Mouse (Mus musculus) kidney, postnatal 0 days (tissue): ENCODE results near the gene Tssk4. TPM values are rescaled to one million over a fixed set of nuclear protein-coding genes. Genes with fewer than 3 reads are reported as not detected.

Experiments
- ATAC-seq: fragments of 200-750 bp; cut with Nextera tagmentation; replicated peaks from 2 replicates; pipeline ENCODE4 v1.8.0; 2017; ENCODE audit warnings: low read depth, moderate number of reproducible peaks, moderate TSS enrichment, moderate library complexity; ENCODE audit not compliant: low FRiP score
- DNase-seq: peaks from one replicate; pipeline ENCODE4 v3.0.0-alpha.2; 2016; ENCODE audit warnings: low spot score
- H3K27ac ChIP-seq: fragments of 300-500 bp; sonication (generic); 2 replicates; pipeline ENCODE4 v1.5.1; 2014; ENCODE audit warnings: mild to moderate bottlenecking
- H3K27me3 ChIP-seq: fragments of 300-500 bp; sonication (generic); 2 replicates; pipeline ENCODE4 v1.6.1; 2014; ENCODE audit warnings: low read length, mixed read lengths; ENCODE audit not compliant: insufficient read depth
- H3K36me3 ChIP-seq: fragments of 300-500 bp; sonication (generic); 2 replicates; pipeline ENCODE4 v1.6.1; 2014; ENCODE audit warnings: low read length, mixed read lengths; ENCODE audit not compliant: insufficient read depth
- H3K4me1 ChIP-seq: fragments of 300-500 bp; sonication (generic); replicated peaks from 2 replicates; pipeline ENCODE4 v1.6.1; 2014; ENCODE audit warnings: antibody characterized with exemption, low read length, mixed read lengths; ENCODE audit not compliant: insufficient read depth
- H3K4me2 ChIP-seq: fragments of 300-500 bp; sonication (generic); 2 replicates; pipeline ENCODE4 v1.6.1; 2014; ENCODE audit warnings: mild to moderate bottlenecking, low read length, moderate library complexity, mixed read lengths
- H3K4me3 ChIP-seq: fragments of 300-500 bp; sonication (generic); replicated peaks from 2 replicates; pipeline ENCODE4 v1.5.1; 2014; ENCODE audit warnings: low read depth, low read length
- H3K9ac ChIP-seq: fragments of 300-500 bp; sonication (generic); 2 replicates; pipeline ENCODE4 v1.6.1; 2014; ENCODE audit warnings: low read depth, low read length
- H3K9me3 ChIP-seq: fragments of 300-500 bp; sonication (generic); replicated peaks from 2 replicates; pipeline ENCODE4 v1.6.1; 2016; ENCODE audit warnings: low read length, inconsistent platforms, mixed read lengths
- CTCF ChIP-seq: IDR thresholded peaks from 2 replicates; pipeline ENCODE4 v1.5.1; 2016; ENCODE audit warnings: antibody characterized with exemption, low read depth, mild to moderate bottlenecking, moderate library complexity
- WGBS: fragments of 180-500 bp; shearing (Covaris S2); extraction: QIAGEN DNeasy Blood & Tissue Kit; methylation state at CpG from one replicate; pipeline ENCODE4 v1.1.7; 2014; 5-methylcytosine and 5-hydroxymethylcytosine counted together
- polyA plus RNA-seq: library from polyadenylated mRNA; unstranded; fragments of >200 nt; fragmentation: Nextera tagmentation; extraction: Ambion mirVana; gene quantifications from 2 replicates; pipeline ENCODE4 v1.2.1, GENCODE M21; 2015

The Tssk4 gene
- polyA plus RNA-seq, 1 experiment from 2014 or later = 0.47 TPM

DNA sequence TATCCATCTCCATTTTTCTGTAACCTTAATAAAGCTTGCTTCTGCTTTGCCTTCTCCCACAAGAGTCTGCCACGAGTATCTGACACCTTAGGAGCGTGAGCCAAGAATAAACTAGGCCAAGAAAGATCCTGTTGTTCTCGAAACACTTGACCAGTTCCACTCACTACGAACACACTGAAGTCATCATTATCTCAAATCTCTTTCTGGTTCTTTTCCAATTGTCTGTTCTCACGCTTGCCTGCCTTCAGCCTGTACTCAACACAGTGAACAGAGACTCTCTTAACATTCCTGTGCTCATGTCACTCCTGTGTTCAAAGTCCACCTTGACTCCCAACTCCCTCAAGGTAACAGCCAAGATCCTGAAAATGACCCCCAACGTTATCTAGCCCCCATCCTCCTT, 36.6 kb upstream of the Tssk4 start:
- peaks cover 21% of the 10 kb centered on the region for H3K36me3 ChIP-seq
- DNase-seq (peak; percentile 3), ATAC-seq (no peak)
- TF ChIP-seq CTCF = no peak
- WGBS = 54% methylated on average over 6 of the region's 6 CpGs
- H3K27me3 ChIP-seq = no peaks in the 10 kb centered on the region
- no peak overlapping the region for H3K27ac ChIP-seq
- no peak overlapping the region for H3K4me2 ChIP-seq
- no peak overlapping the region for H3K9ac ChIP-seq
- no peaks in the 10 kb centered on the region for H3K4me1 ChIP-seq
- no peak overlapping the region for H3K4me3 ChIP-seq
- no peaks in the 10 kb centered on the region for H3K9me3 ChIP-seq

DNA sequence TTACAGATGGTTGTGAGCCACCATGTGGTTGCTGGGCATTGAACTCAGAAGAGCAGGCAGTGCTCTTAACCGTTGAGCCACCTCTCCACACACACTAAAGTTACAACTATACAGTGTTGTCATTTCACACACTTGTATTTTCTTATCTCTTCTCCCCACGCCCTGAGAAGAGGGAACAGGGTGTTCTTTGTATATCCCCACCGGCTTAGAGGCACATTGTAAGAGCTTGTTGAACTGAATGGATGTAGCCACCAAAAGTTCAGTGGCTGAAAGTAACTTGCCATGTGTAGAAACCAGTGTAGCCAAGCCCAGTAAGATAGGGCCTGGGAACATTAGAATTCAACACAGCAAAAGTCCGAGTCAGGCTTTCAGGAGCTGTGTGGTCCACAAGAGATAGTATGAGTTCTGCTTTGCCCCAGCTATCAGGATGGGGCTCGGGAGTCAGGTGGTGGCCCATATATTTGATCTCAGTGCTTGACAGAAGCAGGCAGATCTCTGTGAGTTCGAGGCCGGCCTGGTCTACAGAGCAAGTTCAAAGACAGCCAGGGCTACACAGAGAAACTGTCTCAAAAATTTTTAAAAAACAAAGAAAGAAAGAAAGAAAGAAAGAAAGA, 35.3 kb upstream of the Tssk4 start:
- Histone ChIP-seq H3K4me1 (no peaks in the 10 kb centered on the region), H3K9ac (no peak overlapping the region), H3K27ac (no peak overlapping the region), H3K36me3 (peaks cover 9% of the 10 kb centered on the region; the same call in 1 of the 2 replicates), H3K27me3 (no peaks in the 10 kb centered on the region), H3K4me3 (no peak overlapping the region), H3K9me3 (no peaks in the 10 kb centered on the region), H3K4me2 (no peak overlapping the region)
- WGBS = 87% methylated on average over 7 of the region's 7 CpGs
- ATAC-seq (no peak), DNase-seq (no peak)
- TF ChIP-seq CTCF = no peak

DNA sequence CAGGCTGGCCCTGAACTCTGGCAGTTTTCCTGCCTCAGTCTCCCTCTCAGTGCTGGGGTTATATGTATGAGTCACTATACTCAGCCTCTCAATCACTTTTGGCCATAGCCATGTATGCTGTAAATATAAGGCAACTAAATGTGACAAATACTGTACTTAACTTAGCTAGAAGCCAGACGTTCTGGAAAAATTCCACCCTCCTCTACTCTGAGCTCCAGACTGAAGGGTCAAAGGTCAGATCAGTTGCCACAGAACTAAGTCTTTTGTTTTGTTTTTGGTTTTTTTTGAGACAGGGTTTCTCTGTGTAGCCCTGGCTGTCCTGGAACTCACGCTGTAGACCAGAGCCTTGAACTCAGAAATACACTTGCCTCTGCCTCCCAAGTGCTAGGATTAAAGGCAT, 34.1 kb upstream of the Tssk4 start:
- 32% methylated on average over 2 of the region's 2 CpGs for WGBS
- Histone ChIP-seq H3K36me3 (no peaks in the 10 kb centered on the region), H3K9ac (no peak overlapping the region), H3K4me1 (no peaks in the 10 kb centered on the region), H3K27me3 (no peaks in the 10 kb centered on the region), H3K9me3 (no peaks in the 10 kb centered on the region), H3K4me2 (no peak overlapping the region), H3K27ac (no peak overlapping the region), H3K4me3 (no peak overlapping the region)
- DNase-seq (peak; percentile 21), ATAC-seq (no peak)
- TF ChIP-seq CTCF = no peak

DNA sequence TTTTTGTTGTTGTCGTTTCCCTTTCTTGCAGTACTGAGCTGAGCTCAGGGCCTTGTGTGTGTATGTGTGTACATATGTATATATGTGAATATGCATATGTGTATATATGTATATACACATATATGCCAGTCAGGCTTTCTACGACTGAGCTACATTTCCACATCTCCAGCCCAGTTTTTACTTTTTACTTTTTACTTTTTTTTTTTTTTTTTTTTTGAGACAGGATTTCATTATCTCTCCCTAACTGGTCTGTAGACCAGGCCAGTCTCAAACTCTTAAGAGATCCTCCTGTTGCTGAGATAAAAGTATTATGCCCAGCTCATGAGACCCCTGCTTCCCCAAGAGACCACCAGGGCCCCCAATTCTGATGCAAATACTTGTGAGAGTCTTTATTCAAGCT, 33.1 kb upstream of the Tssk4 start:
- ATAC-seq (no peak), DNase-seq (no peak)
- Histone ChIP-seq H3K9ac (no peak overlapping the region), H3K9me3 (no peaks in the 10 kb centered on the region), H3K36me3 (no peaks in the 10 kb centered on the region), H3K4me1 (no peaks in the 10 kb centered on the region), H3K4me2 (no peak overlapping the region), H3K27me3 (no peaks in the 10 kb centered on the region), H3K27ac (0 out of 2 replicates have a peak overlapping the region, but pooled peaks have one; percentile 13), H3K4me3 (no peak overlapping the region)
- 80% methylated on average over 2 of the region's 2 CpGs for WGBS
- no peak for TF ChIP-seq CTCF

DNA sequence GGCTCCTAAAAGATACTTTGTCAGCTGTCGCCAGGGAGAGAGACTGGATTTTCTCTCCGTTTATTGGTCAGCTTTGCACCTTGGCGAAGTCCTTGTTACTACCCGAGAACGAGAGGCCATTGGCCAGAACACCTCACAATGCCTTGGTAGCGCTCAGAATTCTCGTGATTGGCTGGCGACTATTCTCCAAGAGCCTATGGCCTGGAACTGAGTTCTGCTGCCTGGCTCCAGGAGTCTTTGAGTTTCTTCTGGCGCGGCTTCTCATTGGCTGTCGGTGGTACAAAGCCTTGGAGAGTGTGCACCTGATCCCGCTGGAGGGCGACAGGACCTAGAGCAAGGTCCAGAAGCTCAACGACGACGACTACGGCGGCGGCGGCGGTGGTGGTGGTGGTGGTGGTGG, 32.2 kb upstream of the Tssk4 start, which contains the start of gene Rec8:
TSS of gene Rec8 (plus strand) at position 216 of the 400 bp plus-strand sequence.
- peak within 1 kb of the TSS; percentile 51 for H3K4me2 ChIP-seq
- no peak within 1 kb of the TSS for H3K9ac ChIP-seq
- H3K36me3 ChIP-seq = no peaks in the 10 kb centered on the region
- peak; percentile 89 for ATAC-seq
- WGBS = 19% methylated on average over 21 of the region's 21 CpGs
- H3K4me3 ChIP-seq = peak within 1 kb of the TSS; percentile 15; the same call in 1 of the 2 replicates
- peak; percentile 44 for TF ChIP-seq CTCF
- H3K27ac ChIP-seq = 0 out of 2 replicates have a peak within 1 kb of the TSS, but pooled peaks have one; percentile 13
- H3K4me1 ChIP-seq = no peaks in the 10 kb centered on the region
- H3K27me3 ChIP-seq = no peaks in the 10 kb centered on the region
- no peaks in the 10 kb centered on the region for H3K9me3 ChIP-seq
- peak; percentile 77 for DNase-seq

DNA sequence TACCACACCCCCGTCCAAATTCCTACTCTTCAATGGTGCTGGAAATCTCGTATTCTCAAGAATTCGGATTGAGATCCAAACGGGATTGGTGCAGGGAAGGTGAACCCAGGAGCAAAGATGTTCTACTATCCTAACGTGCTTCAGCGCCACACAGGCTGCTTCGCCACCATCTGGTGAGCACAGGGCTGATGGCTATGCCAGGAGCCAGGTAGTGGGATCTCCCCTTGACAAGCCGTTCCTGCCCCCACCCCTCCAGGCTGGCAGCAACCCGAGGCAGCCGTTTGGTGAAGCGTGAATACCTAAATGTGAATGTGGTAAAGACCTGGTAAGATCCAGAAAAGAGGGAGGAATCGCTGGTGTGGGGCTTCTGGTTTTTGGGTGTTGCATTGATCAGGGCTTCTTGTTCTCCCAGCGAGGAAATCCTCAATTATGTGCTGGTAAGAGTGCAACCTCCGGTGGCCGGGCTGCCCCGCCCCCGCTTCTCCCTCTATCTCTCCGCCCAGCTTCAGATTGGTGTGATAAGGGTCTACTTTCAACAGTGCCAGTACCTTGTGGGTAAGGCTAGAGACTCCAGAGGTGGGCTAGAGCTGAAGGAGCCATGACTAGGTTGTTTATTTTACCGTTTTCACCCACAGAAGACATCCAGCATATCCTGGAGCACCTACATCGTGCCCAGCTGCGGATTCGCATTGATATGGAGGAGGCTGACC, 31.3 kb upstream of the Tssk4 start:
- no peaks in the 10 kb centered on the region for H3K9me3 ChIP-seq
- WGBS = 33% methylated on average over 22 of the region's 22 CpGs
- peak overlapping the region; percentile 15; the same call in 1 of the 2 replicates for H3K4me3 ChIP-seq
- ATAC-seq = no peak
- no peaks in the 10 kb centered on the region for H3K36me3 ChIP-seq
- no peak overlapping the region for H3K9ac ChIP-seq
- no peak for TF ChIP-seq CTCF
- H3K27ac ChIP-seq = no peak overlapping the region
- no peaks in the 10 kb centered on the region for H3K4me1 ChIP-seq
- H3K27me3 ChIP-seq = no peaks in the 10 kb centered on the region
- peak overlapping the region; percentile 51 for H3K4me2 ChIP-seq
- DNase-seq = no peak
